Mouse (Mus musculus) embryonic facial prominence, embryonic 14.5 days (tissue): Measurements from ENCODE around the gene Rabggtb. TPM values are rescaled to one million over a fixed set of nuclear protein-coding genes. Genes with fewer than 3 reads are reported as not detected.

Experiments used
- ATAC-seq: fragments of 200-750 bp; cut with Nextera tagmentation; 2 replicates; pipeline ENCODE4 v1.8.0; 2017; ENCODE audit warnings: low read depth, moderate number of reproducible peaks, moderate TSS enrichment
- DNase-seq: peaks from one replicate; pipeline ENCODE4 v3.0.0-alpha.2; 2015; ENCODE audit warnings: low spot score
- H3K27ac ChIP-seq: fragments of 300-500 bp; sonication (generic); replicated peaks from 2 replicates; pipeline ENCODE4 v1.5.1; 2014; ENCODE audit warnings: low read depth, mild to moderate bottlenecking, low read length, moderate library complexity
- H3K27me3 ChIP-seq: fragments of 300-500 bp; sonication (generic); replicated peaks from 2 replicates; pipeline ENCODE4 v1.6.1; 2014; ENCODE audit warnings: low read length; ENCODE audit not compliant: control insufficient read depth, insufficient read depth
- H3K36me3 ChIP-seq: fragments of 300-500 bp; sonication (generic); 2 replicates; pipeline ENCODE4 v1.6.1; 2014; ENCODE audit warnings: low read length, mixed read lengths; ENCODE audit not compliant: control insufficient read depth, insufficient read depth
- H3K4me1 ChIP-seq: fragments of 300-500 bp; sonication (generic); 2 replicates; pipeline ENCODE4 v1.6.1; 2014; ENCODE audit warnings: antibody characterized with exemption, low read length; ENCODE audit not compliant: control insufficient read depth, insufficient read depth
- H3K4me2 ChIP-seq: fragments of 300-500 bp; sonication (generic); 2 replicates; pipeline ENCODE4 v1.6.1; 2014; ENCODE audit warnings: low read depth, mild to moderate bottlenecking, low read length, moderate library complexity, mixed read lengths
- H3K4me3 ChIP-seq: fragments of 300-500 bp; sonication (generic); 2 replicates; pipeline ENCODE4 v1.5.1; 2014; ENCODE audit warnings: low read depth, mild to moderate bottlenecking, low read length
- H3K9ac ChIP-seq: fragments of 300-500 bp; sonication (generic); 2 replicates; pipeline ENCODE4 v1.6.1; 2014; ENCODE audit warnings: low read depth, mild to moderate bottlenecking, low read length, moderate library complexity, mixed read lengths
- H3K9me3 ChIP-seq: fragments of 300-500 bp; sonication (generic); 2 replicates; pipeline ENCODE4 v1.6.1; 2016; ENCODE audit warnings: low read length; ENCODE audit not compliant: control insufficient read depth
- WGBS: fragments of 180-500 bp; shearing (Covaris S2); extraction: QIAGEN DNeasy Blood & Tissue Kit; methylation state at CpG from one replicate; pipeline ENCODE4 v1.1.7; 2014; 5-methylcytosine and 5-hydroxymethylcytosine counted together
- polyA plus RNA-seq: library from polyadenylated mRNA; unstranded; fragments of >200 nt; fragmentation: Nextera tagmentation; extraction: Ambion mirVana; gene quantifications from 2 replicates; pipeline ENCODE4 v1.2.1, GENCODE M21; 2014

The Rabggtb gene
- polyA plus RNA-seq, 1 experiment from 2014 or later: 56.2 TPM

GRCm38 (mm10) chr3:153895454-153895853 is 17.4 kb downstream of the Rabggtb start:
- Histone ChIP-seq H3K27ac (no peak overlapping the region), H3K9ac (no peak overlapping the region), H3K4me3 (no peak overlapping the region), H3K9me3 (no peaks in the 10 kb centered on the region), H3K4me2 (no peak overlapping the region), H3K4me1 (no peaks in the 10 kb centered on the region), H3K27me3 (no peaks in the 10 kb centered on the region), H3K36me3 (no peaks in the 10 kb centered on the region)
- ATAC-seq (no peak), DNase-seq (no peak)
- 80% methylated on average over 3 of the region's 3 CpGs for WGBS

GRCm38 (mm10) chr3:153889188-153889781 is 23.5 kb downstream of the Rabggtb start:
- H3K4me3 ChIP-seq: no peak overlapping the region
- no peak overlapping the region for H3K9ac ChIP-seq
- no peak overlapping the region for H3K4me2 ChIP-seq
- DNase-seq (no peak), ATAC-seq (no peak)
- WGBS: 84% methylated on average over 7 of the region's 8 CpGs
- no peaks in the 10 kb centered on the region for H3K27me3 ChIP-seq
- no peak overlapping the region for H3K27ac ChIP-seq
- no peaks in the 10 kb centered on the region for H3K9me3 ChIP-seq
- H3K4me1 ChIP-seq: no peaks in the 10 kb centered on the region
- H3K36me3 ChIP-seq: no peaks in the 10 kb centered on the region

- no peaks in the 10 kb centered on the region for H3K9me3 ChIP-seq
- H3K27me3 ChIP-seq: no peaks in the 10 kb centered on the region
- no peak for DNase-seq
- no peak overlapping the region for H3K4me2 ChIP-seq
- no peaks in the 10 kb centered on the region for H3K4me1 ChIP-seq
- H3K4me3 ChIP-seq: no peak overlapping the region
- H3K9ac ChIP-seq: no peak overlapping the region
- H3K36me3 ChIP-seq: no peaks in the 10 kb centered on the region
- WGBS: 75% methylated on average over 6 of the region's 6 CpGs
- no peak for ATAC-seq
- H3K27ac ChIP-seq: no peak overlapping the region
Observed at GRCm38 (mm10) chr3:153888141-153888540, 24.7 kb downstream of the Rabggtb start.

GRCm38 (mm10) chr3:153886296-153886695 is 26.5 kb downstream of the Rabggtb start:
- H3K27me3 ChIP-seq: no peaks in the 10 kb centered on the region
- H3K4me3 ChIP-seq: no peak overlapping the region
- no peaks in the 10 kb centered on the region for H3K36me3 ChIP-seq
- DNase-seq: no peak
- H3K4me1 ChIP-seq: no peaks in the 10 kb centered on the region
- no peak overlapping the region for H3K9ac ChIP-seq
- no peak for ATAC-seq
- H3K4me2 ChIP-seq: no peak overlapping the region
- H3K27ac ChIP-seq: no peak overlapping the region
- no peaks in the 10 kb centered on the region for H3K9me3 ChIP-seq

GRCm38 (mm10) chr3:153871396-153871795 is 41.4 kb downstream of the Rabggtb start:
- 76% methylated on average over 5 of the region's 5 CpGs for WGBS

GRCm38 (mm10) chr3:153867149-153868136 is 45.4 kb downstream of the Rabggtb start:
- H3K27me3 ChIP-seq: no peaks in the 10 kb centered on the region
- ATAC-seq: 0 out of 2 replicates have a peak, but pooled peaks have one; percentile 60
- WGBS: 60% methylated on average over 14 of the region's 14 CpGs
- no peaks in the 10 kb centered on the region for H3K36me3 ChIP-seq
- H3K9ac ChIP-seq: no peak overlapping the region
- H3K4me2 ChIP-seq: no peak overlapping the region
- no peaks in the 10 kb centered on the region for H3K9me3 ChIP-seq
- H3K4me1 ChIP-seq: no peaks in the 10 kb centered on the region
- H3K4me3 ChIP-seq: no peak overlapping the region
- peak; percentile 47 for DNase-seq
- no peak overlapping the region for H3K27ac ChIP-seq

More at GRCm38 (mm10) chr3:153871396-153871795, 41.4 kb downstream of the Rabggtb start:
- H3K9ac ChIP-seq: no peak overlapping the region
- no peak overlapping the region for H3K27ac ChIP-seq
- no peaks in the 10 kb centered on the region for H3K36me3 ChIP-seq
- H3K4me3 ChIP-seq: no peak overlapping the region
- no peaks in the 10 kb centered on the region for H3K4me1 ChIP-seq
- DNase-seq (no peak), ATAC-seq (no peak)
- no peaks in the 10 kb centered on the region for H3K9me3 ChIP-seq
- H3K4me2 ChIP-seq: no peak overlapping the region
- H3K27me3 ChIP-seq: no peaks in the 10 kb centered on the region

GRCm38 (mm10) chr3:153864636-153865429 is 48.0 kb downstream of the Rabggtb start:
- WGBS: 91% methylated on average over 4 of the region's 4 CpGs
- Histone ChIP-seq H3K36me3 (no peaks in the 10 kb centered on the region), H3K4me3 (no peak overlapping the region), H3K27ac (no peak overlapping the region), H3K27me3 (no peaks in the 10 kb centered on the region), H3K9me3 (no peaks in the 10 kb centered on the region), H3K4me2 (no peak overlapping the region), H3K9ac (no peak overlapping the region), H3K4me1 (no peaks in the 10 kb centered on the region)
- ATAC-seq: no peak
- no peak for DNase-seq

GRCm38 (mm10) chr3:153863816-153864215 is 49.0 kb downstream of the Rabggtb start:
- no peaks in the 10 kb centered on the region for H3K4me1 ChIP-seq
- no peak for ATAC-seq

More at GRCm38 (mm10) chr3:153863816-153864215, 49.0 kb downstream of the Rabggtb start:
- H3K9ac ChIP-seq: no peak overlapping the region
- no peaks in the 10 kb centered on the region for H3K27me3 ChIP-seq
- H3K36me3 ChIP-seq: no peaks in the 10 kb centered on the region
- H3K27ac ChIP-seq: no peak overlapping the region
- H3K4me2 ChIP-seq: no peak overlapping the region
- no peak for DNase-seq
- H3K9me3 ChIP-seq: no peaks in the 10 kb centered on the region
- 70% methylated on average over 2 of the region's 2 CpGs for WGBS
- H3K4me3 ChIP-seq: no peak overlapping the region
